Mouse (Mus musculus) splenic B cell, adult 2 months (primary cell): Measurements from ENCODE around the gene Snx5.
A peak's percentile ranks its signal among the peaks of the same experiment; 100 is the strongest.

Experiments
- DNase-seq: peaks from one replicate; pipeline ENCODE4 v3.0.0-alpha.2; 2011; ENCODE audit warnings: low read depth, low spot score
- H3K27me3 ChIP-seq: 2 replicates; pipeline ENCODE4 v1.6.1; 2012; ENCODE audit warnings: mild to moderate bottlenecking, low read length, moderate library complexity, mixed read lengths; ENCODE audit not compliant: control insufficient read depth, poor library complexity, insufficient read depth, severe bottlenecking
- H3K36me3 ChIP-seq: 2 replicates; pipeline ENCODE4 v1.6.1; 2012; ENCODE audit warnings: mild to moderate bottlenecking, low read length, moderate library complexity, mixed read lengths; ENCODE audit not compliant: control insufficient read depth, poor library complexity, insufficient read depth, severe bottlenecking

Snx5 gene

GRCm38 (mm10) chr2:144274741-144275140 lies 4.0 kb upstream of the Snx5 start:
- H3K27me3 ChIP-seq, result no peaks in the 10 kb centered on the region
- no peak for DNase-seq
- H3K36me3 ChIP-seq, result 0 out of 2 replicates have a peak, but pooled peaks cover 2% of the 10 kb centered on the region

DNA sequence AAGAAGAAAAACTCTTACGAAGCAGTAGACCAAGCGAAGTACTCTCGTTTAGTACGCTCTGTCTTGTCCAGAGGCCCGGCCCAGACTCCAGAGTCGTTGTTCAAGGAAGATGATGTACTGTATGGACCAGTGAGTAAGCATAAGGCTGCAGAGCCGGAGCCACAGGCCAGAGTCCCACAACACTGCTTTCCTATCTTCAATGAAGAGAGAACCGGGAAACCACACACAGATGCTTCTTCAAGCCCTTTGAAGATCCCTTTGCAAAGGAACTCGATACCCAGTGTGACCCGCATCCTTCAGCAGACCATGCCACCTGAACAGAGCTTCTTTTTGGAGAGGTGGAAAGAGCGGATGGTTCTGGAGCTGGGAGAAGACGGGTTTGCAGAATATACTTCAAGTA lies 1.4 kb upstream of the Snx5 start:
- 0 out of 2 replicates have a peak, but pooled peaks cover 2% of the 10 kb centered on the region for H3K36me3 ChIP-seq
- no peaks in the 10 kb centered on the region for H3K27me3 ChIP-seq
- no peak for DNase-seq

DNA sequence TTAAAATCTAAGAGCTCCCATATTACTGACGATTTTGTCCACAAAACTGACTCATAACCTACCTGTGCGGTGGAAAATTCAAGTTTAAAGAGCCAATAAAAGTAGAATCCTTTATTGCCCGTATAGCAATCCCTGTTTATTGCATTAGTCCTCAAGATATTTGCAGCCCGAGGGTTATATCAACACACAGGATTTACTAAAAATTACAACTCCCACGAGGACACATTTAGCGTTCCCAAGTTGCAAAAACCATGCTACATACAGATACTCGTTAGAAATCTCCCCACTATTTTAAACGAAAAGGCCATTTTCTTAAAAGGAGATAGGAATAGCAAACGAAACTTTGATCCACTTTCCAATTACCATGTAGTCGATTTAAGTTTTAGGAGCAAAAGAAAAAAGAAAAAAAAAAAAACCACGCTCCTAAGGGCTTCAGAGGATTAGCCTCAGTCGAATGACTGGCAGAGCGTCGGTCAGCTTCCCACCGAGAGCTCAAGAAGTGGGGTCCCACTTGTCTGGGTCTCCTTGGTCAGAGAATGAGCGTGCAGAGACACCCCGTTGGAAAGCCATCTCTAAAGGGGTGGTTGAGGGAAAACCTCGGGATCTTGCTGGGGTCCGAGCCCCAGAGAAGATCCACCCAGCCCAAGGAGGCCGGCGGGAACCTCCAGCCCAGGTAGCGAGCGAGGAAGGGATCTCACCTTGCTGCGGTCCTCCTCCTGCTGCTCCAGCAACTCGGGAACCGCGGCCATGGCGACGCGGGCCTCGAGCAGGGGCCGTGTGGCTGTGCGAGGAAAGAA lies 829 bp downstream of the Snx5 start:
- Histone ChIP-seq H3K27me3 (no peaks in the 10 kb centered on the region), H3K36me3 (0 out of 2 replicates have a peak, but pooled peaks cover 6% of the 10 kb centered on the region)
- DNase-seq, result no peak

DNA sequence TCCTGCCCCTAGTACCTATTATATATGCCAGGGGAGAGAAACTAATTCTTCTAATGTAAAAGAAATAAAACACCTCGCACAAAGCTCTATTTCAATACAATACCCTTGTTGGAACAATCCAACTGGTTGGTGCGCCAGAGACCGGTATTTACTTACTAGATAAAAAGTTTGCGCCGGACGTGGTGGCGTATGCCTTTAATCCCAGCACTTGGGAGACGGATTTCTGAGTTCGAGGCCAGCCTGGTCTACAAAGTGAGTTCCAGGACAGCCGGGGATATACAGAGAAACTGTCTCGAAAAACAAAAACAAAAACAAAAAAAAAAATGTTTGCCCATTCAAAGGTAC lies 1.4 kb downstream of the Snx5 start:
- DNase-seq, result peak; percentile 41

DNA sequence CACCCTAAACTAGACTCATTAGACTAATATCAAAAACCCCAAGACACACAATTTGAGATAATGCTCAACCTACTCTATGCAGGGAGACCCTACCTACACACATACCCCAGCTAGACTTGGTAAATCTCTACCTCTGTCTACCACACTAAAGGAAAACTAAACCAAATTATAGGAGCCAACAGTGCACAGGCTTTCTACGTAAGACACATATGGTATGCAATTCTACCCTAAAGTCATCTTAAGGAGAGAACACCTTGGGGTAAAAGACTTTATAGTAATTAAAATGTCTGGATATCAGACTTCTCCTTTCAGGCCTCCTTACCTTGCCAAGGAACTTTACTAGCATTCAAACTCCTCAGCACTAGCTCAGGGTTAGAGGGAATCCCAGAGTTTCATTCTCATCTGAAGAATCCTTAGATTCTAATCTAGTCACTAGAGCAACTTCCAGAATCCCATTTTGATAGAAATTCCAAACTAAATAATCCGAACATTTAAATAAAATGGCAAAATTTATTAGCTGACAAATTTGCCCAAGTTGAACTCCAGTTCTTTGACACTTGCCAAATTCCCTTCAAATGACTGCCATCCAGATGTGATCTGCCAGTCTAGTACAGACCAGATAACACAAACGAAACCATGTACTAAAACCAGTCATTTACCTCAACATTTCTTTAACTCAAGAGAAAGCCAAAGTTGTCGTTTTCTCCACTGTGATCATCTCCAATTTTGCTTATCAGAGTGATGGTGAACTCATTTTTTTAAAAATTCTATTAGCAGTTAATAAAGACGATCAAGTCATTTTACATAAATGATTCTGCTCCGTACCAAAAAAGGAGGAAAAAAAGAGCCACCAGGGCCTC lies 2.0 kb downstream of the Snx5 start:
- no peak for DNase-seq
- peaks cover 8% of the 10 kb centered on the region; the same call in 1 of the 2 replicates for H3K36me3 ChIP-seq
- no peaks in the 10 kb centered on the region for H3K27me3 ChIP-seq

More for the DNA sequence above, 1.4 kb downstream of the Snx5 start:
- Histone ChIP-seq H3K27me3 (no peaks in the 10 kb centered on the region), H3K36me3 (peaks cover 8% of the 10 kb centered on the region; the same call in 1 of the 2 replicates)

DNA sequence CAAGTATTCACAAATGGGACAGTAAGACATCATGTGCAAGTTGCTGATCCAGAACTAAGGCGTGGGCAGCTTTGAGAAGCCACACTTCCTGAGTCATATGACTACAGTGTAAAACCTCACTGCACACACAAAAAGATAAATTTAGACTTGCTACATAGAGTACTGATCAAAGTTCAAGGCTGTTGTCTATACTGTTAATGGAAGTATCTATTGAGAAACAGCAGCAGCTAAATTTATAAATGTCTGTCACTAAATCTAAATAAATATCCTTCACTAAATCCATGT lies 3.0 kb downstream of the Snx5 start:
- peak; percentile 91 for DNase-seq
- H3K27me3 ChIP-seq, result no peaks in the 10 kb centered on the region
- H3K36me3 ChIP-seq, result peaks cover 9% of the 10 kb centered on the region; the same call in 1 of the 2 replicates

GRCm38 (mm10) chr2:144267004-144267730 lies 3.5 kb downstream of the Snx5 start:
- no peak for DNase-seq
- Histone ChIP-seq H3K36me3 (peaks cover 10% of the 10 kb centered on the region; the same call in 1 of the 2 replicates), H3K27me3 (no peaks in the 10 kb centered on the region)

DNA sequence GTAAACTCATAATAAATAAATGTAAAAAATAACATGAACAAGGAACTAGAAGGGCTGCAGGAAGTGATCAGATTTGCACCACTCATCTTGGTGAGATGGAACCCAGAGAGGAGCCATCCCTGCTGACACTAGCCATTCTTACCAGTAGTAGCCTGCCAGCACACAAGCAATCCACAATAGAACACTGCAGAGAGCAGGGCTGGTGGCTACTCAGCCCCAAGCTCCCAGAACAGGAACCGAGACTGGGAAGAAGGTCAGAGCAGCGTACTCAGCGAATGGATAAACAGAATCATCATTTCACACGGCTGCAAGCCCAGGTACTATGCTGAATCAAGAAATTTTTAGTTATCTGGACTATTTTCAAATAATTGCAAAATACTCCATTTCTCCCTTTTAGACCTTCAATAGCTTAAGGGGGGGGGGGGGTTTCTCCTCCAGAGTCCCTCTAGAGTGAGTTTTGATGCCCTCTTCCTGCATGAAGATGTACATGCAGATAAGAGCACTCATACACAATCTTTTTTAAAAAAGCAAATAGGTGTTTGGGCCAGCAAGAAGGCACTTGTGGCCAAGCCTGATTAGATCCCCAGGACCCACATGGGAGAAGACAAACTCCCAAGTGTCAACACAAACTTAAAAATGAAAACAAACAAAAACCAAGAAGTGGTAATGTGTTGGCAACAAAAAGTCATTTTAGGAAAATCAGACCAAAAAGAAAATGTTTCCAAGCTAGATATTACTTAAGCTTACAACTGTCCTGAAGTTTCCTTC lies 4.6 kb downstream of the Snx5 start:
- no peaks in the 10 kb centered on the region for H3K27me3 ChIP-seq
- H3K36me3 ChIP-seq, result peaks cover 14% of the 10 kb centered on the region
- DNase-seq, result peak; percentile 62

DNA sequence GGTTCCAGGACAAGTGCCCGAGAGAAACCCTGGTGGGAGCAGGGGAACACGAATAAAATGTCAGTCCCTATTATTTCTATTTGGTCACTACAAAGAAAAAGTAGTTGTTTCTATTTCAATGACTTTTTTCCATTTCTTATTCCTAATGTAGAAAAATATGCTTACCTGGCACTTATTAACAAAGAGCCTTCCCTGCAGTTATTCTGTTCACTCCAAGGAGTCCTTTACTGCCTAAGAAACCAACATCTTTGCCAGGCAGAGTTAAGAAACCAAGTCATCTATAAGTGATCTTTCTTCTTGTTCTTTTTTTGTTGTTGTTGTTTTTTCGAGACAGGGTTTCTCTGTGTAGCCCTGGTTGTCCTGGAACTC lies 5.6 kb downstream of the Snx5 start:
- no peak for DNase-seq
- H3K36me3 ChIP-seq, result peaks cover 21% of the 10 kb centered on the region

DNA sequence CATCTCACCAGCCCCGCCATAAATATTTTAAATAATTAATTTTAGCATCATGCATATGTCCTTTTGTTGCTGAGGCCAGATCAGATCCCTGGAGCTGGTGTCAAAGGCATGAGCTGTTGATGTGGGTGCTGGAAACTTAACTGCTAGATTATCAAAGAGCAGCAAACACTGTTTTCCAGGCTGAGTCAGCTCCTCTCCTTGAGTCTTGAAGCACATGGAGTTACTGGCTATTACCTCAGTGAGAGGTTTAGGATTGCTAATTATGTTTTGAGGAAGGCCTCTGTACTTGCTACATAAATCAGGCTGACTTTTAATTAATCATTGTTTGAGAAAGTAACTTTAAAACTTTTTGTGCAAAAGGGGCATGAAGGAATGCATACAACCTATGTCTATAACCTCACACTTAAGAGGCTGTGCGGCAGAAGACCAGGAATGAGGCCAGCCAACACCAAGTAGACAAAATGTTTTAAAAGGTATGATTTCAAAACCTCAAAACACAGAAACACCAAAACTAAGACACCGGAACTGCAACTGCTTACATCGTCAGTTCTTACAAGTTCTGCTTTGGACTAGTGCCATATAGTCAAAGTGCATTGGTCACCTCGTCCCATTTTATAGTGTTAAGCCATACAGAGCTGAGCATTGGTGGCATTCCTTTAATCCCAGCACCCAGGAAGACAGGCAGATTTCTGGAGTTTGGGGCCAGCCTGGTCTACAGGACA lies 6.1 kb downstream of the Snx5 start:
- DNase-seq, result peak; percentile 50
- H3K36me3 ChIP-seq, result peaks cover 24% of the 10 kb centered on the region
- no peaks in the 10 kb centered on the region for H3K27me3 ChIP-seq

More for the DNA sequence above, 5.6 kb downstream of the Snx5 start:
- H3K27me3 ChIP-seq, result no peaks in the 10 kb centered on the region

- H3K27me3 ChIP-seq, result no peaks in the 10 kb centered on the region
- no peak for DNase-seq
- H3K36me3 ChIP-seq, result peaks cover 33% of the 10 kb centered on the region
Observed at GRCm38 (mm10) chr2:144262837-144263236, 7.9 kb downstream of the Snx5 start.

DNA sequence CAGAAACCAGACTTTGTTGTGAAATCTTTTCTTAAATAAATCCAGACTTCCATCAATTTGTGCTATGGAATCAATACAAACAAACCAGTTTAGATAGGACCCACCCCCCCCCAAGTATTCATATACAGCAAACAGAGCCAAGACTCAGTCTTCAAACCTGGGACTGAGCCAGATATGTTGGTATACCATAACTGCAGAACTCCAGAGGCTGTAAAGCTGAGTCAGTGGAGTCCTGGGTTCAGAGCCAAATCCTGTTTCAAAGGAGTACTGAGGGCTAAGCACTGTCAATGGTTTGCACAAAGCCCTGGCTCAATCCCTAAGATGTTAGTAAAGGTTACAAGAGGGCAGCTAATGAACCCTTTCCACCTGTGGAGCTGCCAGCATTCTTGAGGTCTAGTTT lies 20.6 kb downstream of the Snx5 start:
- H3K27me3 ChIP-seq, result no peaks in the 10 kb centered on the region
- DNase-seq, result no peak
- H3K36me3 ChIP-seq, result peaks cover 35% of the 10 kb centered on the region

- DNase-seq, result no peak
- Histone ChIP-seq H3K36me3 (peaks cover 23% of the 10 kb centered on the region), H3K27me3 (no peaks in the 10 kb centered on the region)
Observed at GRCm38 (mm10) chr2:144248613-144249376, 21.9 kb downstream of the Snx5 start.
